Mouse (Mus musculus): ENCODE data around the gene Stab1. TPM values are rescaled to one million over a fixed set of nuclear protein-coding genes. Genes with fewer than 3 reads are reported as not detected.

Gene Stab1
- 10 to 100 TPM; 19.8 to 30.3 TPM for total RNA-seq (2021)

- intact Hi-C loops (cut with DNase I), result no loop called here
- DNase-seq (ENCODE audit: low spot score in 2 of 2), result no peak
Observed at GRCm38 (mm10) chr14:31168425-31168824, at the start of gene Stab1. Gene Stab1 (minus strand): TSS chr14:31168641.

GRCm38 (mm10) chr14:31217666-31218065 is 49.2 kb upstream of the Stab1 start, which contains the start of gene Sema3g:
Gene Sema3g (plus strand): TSS chr14:31217860.
- intact Hi-C loops (cut with DNase I), result loop anchor here (5.0 kb wide), 2 partner anchors 105 to 120 kb away; partner anchors contain the start of genes Capn7 and Dnah1
- no peak for DNase-seq (ENCODE audit: low spot score in 2 of 2)

DNA sequence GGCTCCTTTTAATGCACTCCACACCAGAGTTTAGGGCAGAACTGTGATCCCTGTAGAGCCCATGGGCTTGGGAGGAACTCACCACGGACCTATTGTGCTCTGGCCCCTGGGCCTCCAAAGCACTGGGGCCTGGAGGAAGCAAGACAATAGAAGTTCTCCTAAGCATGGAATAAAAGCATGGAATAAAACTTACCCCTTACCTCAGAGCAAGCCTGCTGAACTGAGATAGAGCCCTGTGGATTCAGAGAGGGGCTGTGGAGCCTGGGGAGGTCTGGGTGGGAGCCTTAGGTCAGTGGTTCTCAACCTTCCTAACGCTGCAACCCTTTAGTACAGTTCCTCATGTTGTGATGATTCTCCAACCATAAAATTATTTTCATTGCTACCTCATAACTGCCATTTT is 48.4 kb upstream of the Stab1 start, which contains the start of gene Nisch:
TSS of gene Nisch (minus strand) at position 101 of the 400 bp plus-strand sequence.
- intact Hi-C loops (cut with DNase I), result loop anchor here (1.0 to 5.0 kb wide), 3 partner anchors 14 to 120 kb away; partner anchors contain the start of genes Capn7 and Dnah1
- DNase-seq (ENCODE audit: low spot score in 2 of 2), result no peak

- intact Hi-C loops (cut with DNase I), result loop anchor here (1.0 to 5.0 kb wide), 4 partner anchors 16 to 122 kb away; partner anchors contain the start of genes Capn7 and Dnah1
- peak; percentile 56 to 59 for DNase-seq (ENCODE audit: low spot score in 2 of 2)
Observed at GRCm38 (mm10) chr14:31215157-31216002, 46.9 kb upstream of the Stab1 start.

GRCm38 (mm10) chr14:31214684-31215083 is 46.2 kb upstream of the Stab1 start:
- intact Hi-C loops (cut with DNase I), result loop anchor here (1.0 to 5.0 kb wide), 3 partner anchors 20 to 123 kb away; partner anchors contain the start of genes Capn7 and Dnah1
- no peak for DNase-seq (ENCODE audit: low spot score in 2 of 2)

GRCm38 (mm10) chr14:31213868-31214267 is 45.4 kb upstream of the Stab1 start:
- intact Hi-C loops (cut with DNase I), result no loop called here

GRCm38 (mm10) chr14:31212499-31212898 is 44.1 kb upstream of the Stab1 start:
- DNase-seq (ENCODE audit: low spot score in 2 of 2), result no peak
- intact Hi-C loops (cut with DNase I), result no loop called here

More at GRCm38 (mm10) chr14:31213868-31214267, 45.4 kb upstream of the Stab1 start:
- DNase-seq (ENCODE audit: low spot score in 2 of 2), result no peak

- intact Hi-C loops (cut with DNase I), result no loop called here
- no peak for DNase-seq (ENCODE audit: low spot score in 2 of 2)
Observed at GRCm38 (mm10) chr14:31211854-31212253, 43.4 kb upstream of the Stab1 start.

DNA sequence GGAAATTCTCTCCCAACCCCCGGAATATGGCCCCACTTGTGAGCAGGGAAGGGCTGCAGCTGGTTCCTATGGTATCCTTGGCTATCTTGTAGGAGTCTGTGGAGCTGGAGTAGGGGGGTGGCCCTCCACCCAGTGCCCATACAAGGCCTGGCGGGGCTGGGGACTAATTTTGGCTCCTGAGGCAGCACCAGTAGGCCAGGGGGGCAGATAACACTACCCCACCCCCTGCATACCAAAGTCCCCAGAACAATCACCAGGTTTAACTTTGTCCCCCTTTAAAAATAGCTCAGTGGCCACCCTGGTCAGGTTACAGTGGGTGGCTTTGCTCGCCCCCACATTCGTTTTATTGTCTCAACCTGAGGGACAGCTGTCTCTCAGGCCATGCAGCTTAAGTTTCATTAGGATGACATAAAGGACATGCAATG is 40.7 kb upstream of the Stab1 start:
- intact Hi-C loops (cut with DNase I), result no loop called here
- no peak for DNase-seq (ENCODE audit: low spot score in 2 of 2)

- intact Hi-C loops (cut with DNase I), result no loop called here
- no peak for DNase-seq (ENCODE audit: low spot score in 2 of 2)
Observed at GRCm38 (mm10) chr14:31208084-31208483, 39.6 kb upstream of the Stab1 start, which contains the start of gene Tnnc1. Gene Tnnc1 (plus strand): TSS chr14:31208312.

DNA sequence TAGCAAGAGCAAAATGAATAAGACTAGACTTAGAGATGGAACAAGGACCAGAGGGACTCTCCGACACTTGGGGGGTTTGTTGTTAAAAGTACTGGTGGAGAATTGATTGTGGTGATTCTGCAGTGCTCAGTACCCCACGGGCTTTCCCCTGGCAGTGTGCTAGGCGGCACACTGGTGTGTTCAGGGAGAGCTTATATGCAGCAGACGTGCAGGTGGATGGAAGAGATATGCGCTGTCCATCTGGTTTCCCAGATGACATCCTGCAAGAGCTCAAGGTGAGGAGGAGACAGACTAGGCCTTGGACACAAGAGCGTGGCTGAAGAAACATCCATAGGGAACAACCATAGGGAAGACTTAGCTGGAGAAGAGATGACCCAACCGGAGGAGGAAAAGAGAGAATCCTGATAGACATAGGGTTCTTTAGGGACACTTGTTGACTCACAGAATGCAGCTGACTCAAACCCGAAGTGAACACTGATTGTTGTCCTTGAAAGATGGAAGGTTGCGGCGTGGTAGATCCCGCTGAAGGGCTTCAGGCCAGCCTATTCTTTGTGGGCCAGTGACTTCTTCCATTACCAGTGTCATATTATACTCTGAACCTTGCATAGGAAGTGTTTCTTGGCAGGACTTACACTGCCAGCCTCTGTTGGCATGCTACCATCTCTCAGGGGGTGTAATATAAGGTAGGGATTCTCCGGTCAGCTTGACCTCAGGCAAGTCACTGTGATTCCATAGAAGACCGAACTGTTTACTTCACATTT is 38.8 kb upstream of the Stab1 start:
- peak in 1 of 2 experiments; percentile 50 for DNase-seq (ENCODE audit: low spot score in 2 of 2)
- intact Hi-C loops (cut with DNase I), result loop anchor here (2.0 kb wide), 1 partner anchor 44 kb away; the partner anchor contains the start of genes Bap1 and Phf7

GRCm38 (mm10) chr14:31206472-31206981 is 38.1 kb upstream of the Stab1 start:
- intact Hi-C loops (cut with DNase I), result loop anchor here (1.0 to 2.0 kb wide), 2 partner anchors 44 to 78 kb away; partner anchors contain the start of genes Bap1, Phf7 and Smim4
- DNase-seq (ENCODE audit: low spot score in 2 of 2), result peak; percentile 96

DNA sequence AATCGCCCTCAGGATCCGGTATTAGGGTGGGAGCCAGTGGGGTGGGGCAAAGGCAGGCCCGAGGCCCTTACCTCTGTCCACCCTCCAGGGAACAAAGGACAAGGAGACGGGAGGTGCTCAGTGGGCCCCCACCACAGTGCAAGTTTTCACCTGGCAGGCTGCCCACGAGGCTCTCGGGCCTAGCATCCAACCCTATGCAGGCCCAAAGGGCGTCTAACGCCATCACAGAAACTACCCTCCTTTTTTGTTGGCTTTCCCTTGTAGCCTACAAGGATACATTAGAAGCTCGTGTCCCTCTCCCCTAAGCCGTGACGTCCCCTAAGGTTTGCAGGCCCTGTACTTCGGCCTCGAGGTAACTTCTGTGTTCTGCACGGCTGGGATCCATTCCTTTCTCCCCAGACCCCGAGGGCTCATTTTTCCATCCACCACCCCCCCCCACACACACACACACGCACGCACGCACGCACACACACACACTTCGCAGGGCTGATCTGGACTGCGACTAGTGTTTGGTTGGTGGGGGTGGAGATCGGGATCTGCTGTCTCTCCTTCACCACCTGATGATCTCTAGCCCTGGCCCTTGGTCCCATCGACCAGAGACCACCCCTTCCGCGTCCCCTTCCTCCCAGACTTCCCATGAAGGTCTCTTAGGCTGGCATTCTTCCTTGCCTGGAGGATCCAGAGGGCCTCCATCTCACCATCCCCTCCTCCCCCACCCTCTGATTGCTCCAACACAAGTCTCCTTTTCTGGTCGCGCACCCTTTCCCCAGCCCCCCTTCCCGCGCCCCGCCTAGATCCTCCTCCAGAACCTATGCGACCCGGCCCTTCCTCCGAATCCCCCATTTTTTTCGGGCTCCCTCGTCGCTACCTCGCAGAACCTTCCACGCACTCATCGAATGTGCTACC is 37.4 kb upstream of the Stab1 start:
- intact Hi-C loops (cut with DNase I), result loop anchor here (1.0 to 2.0 kb wide), 2 partner anchors 45 to 78 kb away; partner anchors contain the start of genes Bap1, Phf7 and Smim4
- peak in 1 of 2 experiments; percentile 47 for DNase-seq (ENCODE audit: low spot score in 2 of 2)

GRCm38 (mm10) chr14:31205244-31205561 is 36.8 kb upstream of the Stab1 start:
- no peak for DNase-seq (ENCODE audit: low spot score in 2 of 2)
- intact Hi-C loops (cut with DNase I), result no loop called here

DNA sequence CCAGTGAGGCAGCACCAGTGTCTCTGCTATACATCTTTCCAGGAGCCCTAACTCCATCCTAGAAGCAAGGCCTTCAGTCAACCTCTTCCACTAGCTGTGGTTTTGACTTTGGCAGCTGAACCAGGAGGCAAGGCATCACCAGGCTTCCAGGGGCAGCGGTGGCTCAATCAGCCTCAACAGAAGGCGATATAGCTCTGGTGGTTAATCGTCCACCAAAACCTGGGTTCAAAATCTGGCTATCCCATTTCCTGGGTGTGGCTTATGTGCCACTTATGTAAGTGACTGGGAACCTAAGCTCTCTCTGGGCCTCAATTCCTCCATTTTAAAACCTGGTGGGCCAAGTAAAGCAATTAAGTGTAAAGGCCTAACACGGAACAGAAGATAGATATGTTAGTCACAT is 36.4 kb upstream of the Stab1 start:
- intact Hi-C loops (cut with DNase I), result no loop called here

GRCm38 (mm10) chr14:31200038-31200437 is 31.6 kb upstream of the Stab1 start:
- intact Hi-C loops (cut with DNase I), result no loop called here
- DNase-seq (ENCODE audit: low spot score in 2 of 2), result no peak

More for the DNA sequence above, 36.4 kb upstream of the Stab1 start:
- DNase-seq (ENCODE audit: low spot score in 2 of 2), result peak in 1 of 2 experiments; percentile 33

DNA sequence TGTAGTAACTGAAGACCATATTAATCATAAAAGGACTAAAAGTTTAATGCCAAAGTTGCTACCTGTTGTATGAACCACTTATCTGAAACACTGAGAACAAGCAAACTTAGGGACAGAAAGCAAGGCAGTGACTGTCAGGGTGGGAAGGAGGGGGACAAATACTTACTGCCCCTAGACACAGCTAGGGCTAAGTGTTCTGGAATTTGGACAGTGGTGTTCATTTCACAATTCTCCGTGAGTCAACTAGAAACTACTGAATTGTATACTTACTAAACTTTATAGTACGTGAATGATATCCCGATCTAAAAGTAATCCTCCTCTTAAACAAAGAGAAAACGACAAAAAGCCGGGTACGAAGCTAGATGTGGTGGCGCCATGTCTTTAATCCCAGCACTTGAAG is 31.2 kb upstream of the Stab1 start:
- no peak for DNase-seq (ENCODE audit: low spot score in 2 of 2)
- intact Hi-C loops (cut with DNase I), result no loop called here
